Mouse (Mus musculus): Measurements from ENCODE around the gene Dazap1.

Dazap1 gene

GRCm38 (mm10) chr10:80250059-80250458 lies 11.2 kb upstream of the Dazap1 start:
- DNase-seq: no peak

DNA sequence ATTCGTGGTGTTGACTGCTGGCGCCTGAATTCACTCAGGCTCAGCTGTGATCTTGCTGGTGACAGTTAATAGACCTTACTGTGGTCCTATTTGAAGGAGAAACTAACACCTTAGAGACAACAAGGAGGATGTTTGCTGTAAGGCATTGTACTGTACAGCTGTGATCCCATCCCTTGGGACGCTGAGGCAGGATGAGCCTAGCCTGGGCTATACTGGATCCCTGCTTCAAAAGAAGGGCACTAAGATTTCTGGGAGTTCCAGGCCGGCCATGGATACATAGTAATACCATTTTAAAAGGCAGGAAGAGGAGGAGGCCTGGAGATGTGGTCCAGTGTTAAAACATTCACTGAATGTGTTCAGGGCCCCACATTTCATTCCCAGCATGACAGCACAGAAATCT lies 10.7 kb upstream of the Dazap1 start:
- DNase-seq: no peak

DNA sequence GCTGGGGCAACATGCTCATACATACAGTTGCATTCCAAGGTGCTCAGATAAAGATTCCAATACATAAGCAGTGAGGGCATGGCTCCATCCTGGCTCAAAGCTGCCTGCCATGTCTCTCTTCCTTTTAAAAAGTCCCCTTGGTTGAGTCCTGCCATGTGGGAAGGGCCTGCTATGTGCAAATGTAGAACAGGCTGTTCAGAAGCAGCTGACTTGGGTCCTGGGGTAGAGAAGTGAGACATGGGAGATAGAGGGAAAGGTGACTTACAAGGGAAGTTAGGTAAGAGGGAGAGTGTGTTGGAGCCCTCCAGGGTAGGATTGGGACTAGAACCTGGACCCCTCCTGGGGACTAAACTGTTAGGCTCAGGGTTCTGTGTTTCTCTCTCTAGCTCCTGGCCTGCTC lies 9.3 kb upstream of the Dazap1 start:
- no peak for DNase-seq

GRCm38 (mm10) chr10:80252493-80253274 lies 8.6 kb upstream of the Dazap1 start:
- DNase-seq: no peak

DNA sequence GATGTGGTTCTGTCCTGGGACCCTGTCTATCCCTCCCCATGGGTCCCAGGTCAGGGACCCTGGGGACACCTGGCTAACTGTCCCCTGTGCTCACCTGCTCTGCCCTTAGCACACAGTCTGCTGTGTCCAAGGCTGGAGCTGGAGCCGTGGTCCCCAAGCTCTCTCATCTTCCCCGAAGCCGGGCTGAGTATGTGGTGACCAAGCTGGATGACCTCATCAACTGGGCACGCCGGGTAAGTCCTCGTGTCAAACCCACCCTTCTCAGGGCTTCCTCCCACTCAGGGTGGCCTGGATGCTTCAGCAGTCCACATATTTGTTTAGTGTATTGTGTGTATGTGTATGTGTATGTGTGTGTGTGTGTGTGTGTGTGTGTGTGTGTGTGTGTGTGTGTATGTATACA lies 7.7 kb upstream of the Dazap1 start:
- DNase-seq: no peak

GRCm38 (mm10) chr10:80254331-80255297 lies 6.7 kb upstream of the Dazap1 start:
- DNase-seq: no peak

- DNase-seq: no peak
These were observed 5.3 kb upstream of the Dazap1 start for GRCm38 (mm10) chr10:80255881-80256535.

DNA sequence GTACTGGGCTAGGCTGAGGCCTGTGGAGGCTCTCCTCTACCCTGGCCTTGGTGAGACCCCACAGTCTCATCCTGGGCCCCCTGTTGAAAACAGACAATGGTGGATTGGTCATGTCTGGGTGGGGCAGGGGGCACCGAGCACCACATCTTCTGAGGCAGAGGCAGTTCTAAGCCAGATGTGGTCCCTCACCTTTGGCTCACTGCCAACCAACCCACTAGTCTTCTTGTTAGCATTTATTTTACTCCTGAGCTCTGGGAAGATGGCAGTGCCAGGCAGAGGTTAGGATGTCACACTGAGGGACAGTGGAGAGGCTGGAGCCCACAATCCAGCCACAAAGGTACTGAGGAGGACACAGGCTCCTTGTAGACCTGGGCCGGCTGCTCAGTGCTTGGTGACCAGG lies 3.4 kb upstream of the Dazap1 start:
- DNase-seq: no peak

DNA sequence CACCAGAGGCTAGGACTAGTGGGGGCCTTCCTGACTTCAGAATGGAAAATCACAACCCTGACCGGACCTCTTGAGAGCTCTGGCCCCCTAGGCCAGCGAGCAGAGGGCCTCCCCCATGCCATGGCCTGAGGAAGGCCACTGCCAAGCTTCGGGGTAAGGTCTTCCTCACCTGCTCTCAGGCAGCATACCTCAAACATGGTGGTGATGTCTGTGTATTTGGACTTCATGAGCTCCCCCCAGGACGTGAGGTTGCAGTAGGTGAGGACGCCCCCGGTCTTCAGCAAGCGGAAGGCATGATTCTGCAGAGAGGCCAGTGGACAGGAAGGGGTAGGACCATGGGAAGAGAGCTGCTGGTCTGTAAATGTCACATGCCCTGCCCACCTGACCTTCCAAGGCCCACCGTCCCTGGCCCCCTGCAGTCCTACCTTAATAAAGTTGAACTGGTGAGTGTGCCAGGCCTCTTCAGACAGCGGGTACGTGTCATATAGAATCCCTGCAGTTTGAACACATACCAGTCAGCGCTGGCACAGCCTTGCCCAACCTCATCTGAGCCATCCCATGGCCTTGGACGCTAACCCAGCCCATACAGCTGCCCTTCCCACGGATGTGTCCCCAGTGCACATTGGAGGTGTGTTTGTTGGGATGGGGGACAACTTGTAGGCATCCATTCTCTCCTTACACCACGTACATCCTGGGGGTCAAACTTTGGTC lies 2.4 kb upstream of the Dazap1 start:
- DNase-seq: no peak

GRCm38 (mm10) chr10:80259463-80259805 lies 1.9 kb upstream of the Dazap1 start:
- no peak for DNase-seq

- DNase-seq: peak; percentile 68
These were observed 1.2 kb upstream of the Dazap1 start for GRCm38 (mm10) chr10:80259861-80260641.

GRCm38 (mm10) chr10:80261585-80261968 lies 291 bp downstream of the Dazap1 start:
- peak; percentile 86 for DNase-seq

DNA sequence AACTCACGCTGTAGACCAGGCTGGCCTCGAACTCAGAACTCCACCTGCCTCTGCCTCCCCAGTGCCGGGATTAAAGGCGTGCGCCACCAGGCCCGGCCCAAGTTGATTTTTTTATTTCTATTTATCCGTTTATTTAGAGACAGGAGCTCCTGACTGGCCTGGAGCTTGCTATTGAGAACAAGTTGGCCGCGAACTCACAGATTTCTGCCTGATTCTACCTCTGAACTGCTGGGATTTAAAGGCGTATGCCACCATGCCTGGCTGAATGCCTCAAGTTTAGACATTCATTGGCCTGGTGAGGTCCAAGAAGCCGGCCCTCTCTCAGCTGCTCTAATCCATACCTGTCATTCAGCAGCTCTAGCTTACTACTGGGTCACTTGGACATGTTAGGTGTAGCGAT lies 883 bp downstream of the Dazap1 start:
- DNase-seq: no peak

GRCm38 (mm10) chr10:80262776-80263365 lies 1.6 kb downstream of the Dazap1 start:
- no peak for DNase-seq

GRCm38 (mm10) chr10:80264341-80265148 lies 3.3 kb downstream of the Dazap1 start:
- DNase-seq: peak; percentile 100

DNA sequence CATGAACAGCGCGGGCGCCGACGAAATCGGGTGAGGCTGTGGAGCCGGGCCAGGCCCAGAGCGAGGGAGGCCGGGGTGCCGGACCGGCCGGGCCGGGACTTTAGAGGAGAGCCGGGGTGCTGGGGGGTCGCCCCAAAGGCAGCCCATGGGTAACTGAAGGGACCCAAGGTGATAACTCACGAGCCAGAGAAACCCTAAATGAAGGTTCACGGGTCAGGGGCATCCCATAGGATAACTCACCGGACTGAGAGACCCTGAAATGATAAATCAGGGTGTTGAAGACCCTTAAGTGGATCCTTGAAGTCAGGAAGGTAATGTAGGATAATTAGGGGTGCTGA lies 3.8 kb downstream of the Dazap1 start:
- DNase-seq: no peak

GRCm38 (mm10) chr10:80270099-80270498 lies 8.8 kb downstream of the Dazap1 start:
- no peak for DNase-seq

DNA sequence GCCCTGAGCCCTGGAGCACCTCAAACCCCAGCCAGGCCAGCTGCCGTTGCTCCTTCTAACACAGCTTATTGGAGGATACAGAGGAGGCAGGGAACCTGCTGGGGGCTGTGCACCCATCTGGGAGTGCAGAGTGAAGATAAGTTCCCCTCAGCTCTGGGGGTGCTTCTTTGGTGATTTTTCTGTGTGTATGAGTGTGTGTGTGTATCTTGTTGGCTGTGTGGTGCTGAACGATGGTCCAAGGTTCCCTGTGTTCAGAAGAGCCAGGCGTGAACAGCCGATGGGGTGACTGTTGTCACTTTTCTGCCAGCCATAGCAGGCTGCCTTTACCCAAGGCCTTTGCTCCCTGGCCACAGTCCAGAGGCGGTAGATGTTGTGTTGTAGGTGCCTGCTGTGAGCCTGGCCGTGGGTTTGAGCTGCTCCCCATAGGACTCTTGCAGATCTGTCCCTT lies 9.5 kb downstream of the Dazap1 start:
- no peak for DNase-seq

- DNase-seq: no peak
These were observed 10.0 kb downstream of the Dazap1 start for GRCm38 (mm10) chr10:80271186-80271843.
